ENCODE assay signal across 8 mouse cellular contexts in the genomic region with DNA sequence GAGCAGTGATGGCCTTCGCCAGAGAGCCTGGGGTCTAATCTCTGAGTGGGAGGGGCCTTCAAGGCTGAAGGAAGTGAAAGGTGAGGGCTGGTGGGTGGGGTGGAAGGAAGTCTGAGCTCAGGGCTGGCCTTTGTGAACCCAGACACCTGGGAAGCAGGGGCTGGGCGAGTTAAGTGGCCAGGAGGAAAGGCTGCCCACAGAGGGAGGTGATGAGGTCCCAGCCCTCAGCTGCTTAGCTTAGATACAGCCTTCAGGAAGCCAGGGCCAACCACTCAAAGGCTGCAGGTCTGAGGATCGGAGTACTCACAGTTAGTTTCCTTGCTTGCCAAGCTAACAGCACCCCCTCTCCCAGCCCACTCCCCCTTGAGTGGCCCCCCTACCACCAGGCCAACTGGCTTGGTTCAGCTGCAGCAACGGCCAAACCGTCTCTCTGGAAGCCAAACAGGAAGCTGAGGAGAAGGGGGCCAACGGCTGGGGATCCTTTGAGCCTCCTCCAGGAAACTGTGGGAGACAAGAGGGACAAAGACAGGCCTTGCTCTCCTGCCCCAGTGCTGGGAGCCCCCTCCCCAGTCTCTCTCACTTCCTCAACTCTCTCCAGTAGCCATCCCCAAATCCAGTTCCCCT. TPM values are rescaled to one million over a fixed set of nuclear protein-coding genes. Genes with fewer than 3 reads are reported as not detected.
DNase-seq lines count a peak whose midpoint lies in the region; ATAC-seq and TF ChIP-seq lines count a peak whose summit lies in the region.

No protein-coding gene starts in this region.

- TF ChIP-seq RAD21 in MEL (IDR thresholded peaks at IDR 0.05; ENCODE audit: low read depth, low read length): no peak

- peak; percentile 40; the same call in 1 of the 2 replicates for ATAC-seq in forebrain, embryonic 16.5 days
- ATAC-seq in erythroblast, adult 5-6 weeks (replicated peaks; ENCODE audit: low FRiP score, poor library complexity, severe bottlenecking): no peak

- no peak for TF ChIP-seq CTCF in MEL (IDR thresholded peaks at IDR 0.05 in 2 of 3, conservative IDR thresholded peaks at IDR 0.05 in 1 of 3; ENCODE audit: control insufficient read depth in 1 of 3, insufficient read depth in 1 of 3, low read depth in 2 of 3, low read length in 3 of 3, poor library complexity in 1 of 3, severe bottlenecking in 1 of 3)

- H3K79me2 ChIP-seq in MEL (ENCODE audit: control insufficient read depth, insufficient read depth, low read length, poor library complexity): peaks cover 3% of the 10 kb centered on the region; the same call in 1 of the 2 replicates

- H3K4me1 ChIP-seq in MEL (ENCODE audit: control insufficient read depth in 1 of 2, insufficient read depth in 2 of 2, low read length in 2 of 2): peaks cover 22 to 38% of the 10 kb centered on the region in 2 experiments
- H3K4me1 ChIP-seq in forebrain, embryonic 16.5 days (replicated peaks; ENCODE audit: control insufficient read depth, insufficient read depth, low read length): 0 out of 2 replicates have a peak, but pooled peaks cover 4% of the 10 kb centered on the region

- H3K27me3 ChIP-seq in MEL (ENCODE audit: control insufficient read depth in 1 of 2, insufficient read depth in 2 of 2, low read length in 2 of 2): no peaks in the 10 kb centered on the region
- no peaks in the 10 kb centered on the region for H3K27me3 ChIP-seq in forebrain, embryonic 16.5 days (replicated peaks; ENCODE audit: control insufficient read depth, insufficient read depth, low read length)

- peak overlapping the region; percentile 56 for H3K9ac ChIP-seq in MEL (ENCODE audit: control insufficient read depth, low read depth, low read length, poor library complexity, severe bottlenecking)
- H3K9ac ChIP-seq in forebrain, embryonic 16.5 days (replicated peaks; ENCODE audit: low read depth, low read length): no peak overlapping the region

- H3K36me3 ChIP-seq in MEL (ENCODE audit: control insufficient read depth in 1 of 2, insufficient read depth in 2 of 2, low read length in 2 of 2): peaks cover 0 to 27% of the 10 kb centered on the region in 2 experiments; a peak in 2 of 4 replicates
- H3K36me3 ChIP-seq in forebrain, embryonic 16.5 days (ENCODE audit: control insufficient read depth, insufficient read depth): no peaks in the 10 kb centered on the region

- TF ChIP-seq POLR2A in MEL (IDR thresholded peaks at IDR 0.05; ENCODE audit: control insufficient read depth in 1 of 2, insufficient read depth in 1 of 2, low read depth in 1 of 2, low read length in 2 of 2, poor library complexity in 1 of 2): peak in 1 of 2 experiments; percentile 53; a peak in 1 of 4 replicates

- peak; percentile 56 for DNase-seq in kidney, postnatal 10 days
- no peak for DNase-seq in kidney, postnatal 14 days
- peak; percentile 84 for DNase-seq in MEL (ENCODE audit: low read depth, low spot score)
- peak; percentile 44 to 61 for DNase-seq in kidney, postnatal 4 days
- DNase-seq in spleen, postnatal 14 days (ENCODE audit: low spot score in 2 of 2): peak; percentile 16 to 33
- DNase-seq in adrenal gland, postnatal 25 days: no peak

- H3K9me3 ChIP-seq in MEL (replicated peaks; ENCODE audit: insufficient read depth, low read length): no peaks in the 10 kb centered on the region
- no peaks in the 10 kb centered on the region for H3K9me3 ChIP-seq in forebrain, embryonic 16.5 days (ENCODE audit: control insufficient read depth, low read length)

- H3K4me2 ChIP-seq in forebrain, embryonic 16.5 days (ENCODE audit: low read length): no peak overlapping the region

- peak overlapping the region; percentile 65 for H3K27ac ChIP-seq in MEL (ENCODE audit: control insufficient read depth, low read depth, low read length)
- H3K27ac ChIP-seq in forebrain, embryonic 16.5 days (ENCODE audit: low read length): no peak overlapping the region

- peak overlapping the region; percentile 13 to 31; a peak in 3 of 4 replicates for H3K4me3 ChIP-seq in MEL (ENCODE audit: control insufficient read depth in 1 of 2, insufficient read depth in 1 of 2, low read depth in 2 of 2, low read length in 2 of 2)
- H3K4me3 ChIP-seq in forebrain, embryonic 16.5 days (replicated peaks; ENCODE audit: low read length): no peak overlapping the region

- peak; percentile 30 to 65; a peak in 3 of 4 replicates for TF ChIP-seq EP300 in MEL (IDR thresholded peaks at IDR 0.05; ENCODE audit: low read depth in 1 of 2, low read length in 2 of 2)

- WGBS in forebrain, embryonic 16.5 days: 46% methylated on average over 6 of the region's 6 CpGs

TF ChIP-seq in MEL, 35 proteins besides CTCF, POLR2A, EP300 and RAD21:
- TF ChIP-seq MEF2A (IDR thresholded peaks at IDR 0.05; ENCODE audit: extremely low read depth, insufficient replicate concordance, low read depth, low read length, poor library complexity, severe bottlenecking): no peak
- no peak for TF ChIP-seq ZC3H11A (IDR thresholded peaks at IDR 0.05; ENCODE audit: low read depth, low read length)
- 0 out of 2 replicates have a peak, but pooled peaks have one; percentile 50 for TF ChIP-seq TBP (IDR thresholded peaks at IDR 0.05; ENCODE audit: low read depth, low read length)
- TF ChIP-seq MAFK (IDR thresholded peaks at IDR 0.05; ENCODE audit: borderline replicate concordance, low read depth, low read length): no peak
- TF ChIP-seq USF1 (IDR thresholded peaks at IDR 0.05; ENCODE audit: low read depth, low read length): no peak
- no peak for TF ChIP-seq E2F4 (IDR thresholded peaks at IDR 0.05; ENCODE audit: borderline replicate concordance, low read depth, low read length)
- TF ChIP-seq NELFE (IDR thresholded peaks at IDR 0.05; ENCODE audit: low read depth, low read length): peak; percentile 49
- peak; percentile 6; the same call in 1 of the 2 replicates for TF ChIP-seq ELF1 (IDR thresholded peaks at IDR 0.05; ENCODE audit: low read depth, low read length)
- TF ChIP-seq MAZ (IDR thresholded peaks at IDR 0.05; ENCODE audit: low read depth, low read length): peak; percentile 37; the same call in 1 of the 2 replicates
- peak; percentile 57 for TF ChIP-seq TAL1 (IDR thresholded peaks at IDR 0.05; ENCODE audit: low read length)
- TF ChIP-seq MYB (IDR thresholded peaks at IDR 0.05; ENCODE audit: low read depth, low read length): peak; percentile 94
- TF ChIP-seq HCFC1 (IDR thresholded peaks at IDR 0.05; ENCODE audit: low read depth, low read length): peak; percentile 37; the same call in 1 of the 2 replicates

RNA-seq across cellular contexts. Expression of a gene that starts 26.4 kb away (rescaled TPM):
- 93.6 and 98.4 TPM in 2 replicates for total RNA-seq in MEL (2012; rRNA removed)
- polyA plus RNA-seq in MEL (2012; ENCODE audit: insufficient read depth in 1 of 2, insufficient read length in 2 of 2, low read depth in 1 of 2, low replicate concordance in 2 of 2, missing spikeins in 1 of 2): 100 to 1,000 TPM in 1 of 2 experiments, 10 to 100 TPM in 1; 68.5 to 174 TPM
- polyA plus RNA-seq in forebrain, embryonic 16.5 days (2015; fragmentation: Nextera tagmentation; extraction: Ambion mirVana): 3.4 and 4.2 TPM in 2 replicates
- total RNA-seq in erythroblast, adult 5-6 weeks (2015; ENCODE audit: low replicate concordance): 50.2 and 57.8 TPM in 2 replicates
- 23.0 and 25.8 TPM in 2 replicates for total RNA-seq in erythroblast, adult 5-6 weeks (2017; ENCODE audit: low replicate concordance)
- total RNA-seq in adrenal gland, postnatal 25 days (2021): 52.0 and 56.5 TPM in 2 replicates

Comparison
In these comparisons a context has a peak if more than half of its experiments do, and no peak if none do; other contexts are left out.
1. DNase-seq: peak in kidney, postnatal 10 days (single experiment), MEL (single experiment), kidney, postnatal 4 days (2 of 2) and spleen, postnatal 14 days (2 of 2); none in kidney, postnatal 14 days (single experiment) and adrenal gland, postnatal 25 days (single experiment).